ENCODE assay signal across 9 mouse cellular contexts in the genomic region with DNA sequence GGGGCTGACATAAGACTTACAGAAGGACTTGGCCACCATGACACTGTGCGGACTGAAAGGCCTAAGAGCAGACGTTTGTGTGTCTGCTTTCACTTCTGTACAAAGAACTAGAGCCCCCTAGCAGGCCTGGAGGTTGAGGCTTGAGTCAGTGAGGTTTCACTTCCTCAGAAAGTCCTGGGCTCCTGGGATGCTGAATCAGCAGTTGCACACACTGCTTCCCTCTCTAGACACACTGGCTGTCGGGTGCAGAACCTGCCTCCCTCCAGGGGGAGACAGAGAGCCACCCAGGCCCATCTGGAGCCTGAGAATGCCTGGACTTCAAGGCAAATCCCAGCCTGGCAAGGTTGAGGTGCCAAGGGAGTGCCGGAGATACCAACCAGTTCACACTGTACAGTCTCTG. TPM values are rescaled to one million over a fixed set of nuclear protein-coding genes. Genes with fewer than 3 reads are reported as not detected.
A peak's percentile ranks its signal among the peaks of the same experiment; 100 is the strongest.
DNase-seq lines count a peak whose midpoint lies in the region; TF ChIP-seq lines count a peak whose summit lies in the region.
"Had no signal": no experiment of that assay in that cellular context is flagged by ENCODE, and none has a peak within 500 bp of the region (broad histone marks: within the 10 kb centered on the region; RNA-seq: fewer than 3 reads in every experiment).

No protein-coding gene starts in this region.

- H3K27me3 ChIP-seq in ES-Bruce4 (ENCODE audit: control insufficient read depth, insufficient read depth, low read length, poor library complexity, severe bottlenecking): no peaks in the 10 kb centered on the region
- H3K27me3 ChIP-seq: lung, embryonic 15.5 days had no signal

- peak; percentile 80 to 81 for DNase-seq in adrenal gland, adult 18-20 months (ENCODE audit: low spot score in 2 of 2)
- DNase-seq in heart, postnatal 14 days: peak; percentile 78 to 86
- peak; percentile 78 to 85 for DNase-seq in layer of hippocampus, postnatal 14 days (ENCODE audit: low spot score in 2 of 2)
- DNase-seq in lung, postnatal 4 days: peak; percentile 82 to 84
- DNase-seq in spleen, adult 18-20 months: peak; percentile 64 to 72
- no peak for DNase-seq in yolk sac, embryonic 10.5 days (ENCODE audit: low spot score)

- H3K9me3 ChIP-seq in ES-Bruce4 (replicated peaks; ENCODE audit: control insufficient read depth, insufficient read depth, low read length, poor library complexity, severe bottlenecking): no peaks in the 10 kb centered on the region
- H3K9me3 ChIP-seq: lung, embryonic 15.5 days had no signal

- H3K27ac ChIP-seq in ES-Bruce4 (ENCODE audit: insufficient read depth, low read length): no peak overlapping the region
- no peak overlapping the region for H3K27ac ChIP-seq in embryonic fibroblast, embryonic 13.5 days (ENCODE audit: insufficient read depth, low read length)
- H3K27ac ChIP-seq: lung, embryonic 15.5 days had no signal

- H3K36me3 ChIP-seq in ES-Bruce4 (ENCODE audit: control insufficient read depth, insufficient read depth, low read length, poor library complexity, severe bottlenecking): no peaks in the 10 kb centered on the region
- H3K36me3 ChIP-seq: lung, embryonic 15.5 days had no signal

- intact Hi-C loops in heart, postnatal 14 days (cut with DNase I): loop anchor here (1.0 to 2.0 kb wide), 2 partner anchors 48 to 126 kb away; no protein-coding TSS in a partner anchor

- TF ChIP-seq CTCF in ES-Bruce4 (IDR thresholded peaks at IDR 0.05; ENCODE audit: low read depth, low read length): peak; percentile 44
- peak; percentile 49; the same call in 1 of the 2 replicates for TF ChIP-seq CTCF in embryonic fibroblast, embryonic 13.5 days (IDR thresholded peaks at IDR 0.05; ENCODE audit: borderline replicate concordance, insufficient read depth, low read length)

- H3K9ac ChIP-seq in ES-Bruce4 (ENCODE audit: low read depth, poor library complexity, severe bottlenecking): no peak overlapping the region
- H3K9ac ChIP-seq: lung, embryonic 15.5 days had no signal

- peaks cover 13% of the 10 kb centered on the region for H3K4me1 ChIP-seq in ES-Bruce4 (ENCODE audit: control insufficient read depth, insufficient read depth, low read length)
- H3K4me1 ChIP-seq in embryonic fibroblast, embryonic 13.5 days (ENCODE audit: control insufficient read depth, insufficient read depth, low read length): peaks cover 13% of the 10 kb centered on the region

- no peak for TF ChIP-seq EP300 in ES-Bruce4 (IDR thresholded peaks at IDR 0.05; ENCODE audit: insufficient read depth, low read depth, low read length)

- no peak overlapping the region for H3K4me3 ChIP-seq in ES-Bruce4 (ENCODE audit: low read depth, low read length)
- no peak overlapping the region for H3K4me3 ChIP-seq in embryonic fibroblast, embryonic 13.5 days (ENCODE audit: insufficient read depth, low read length)
- H3K4me3 ChIP-seq: lung, embryonic 15.5 days had no signal

- no peak for TF ChIP-seq POLR2A in ES-Bruce4 (IDR thresholded peaks at IDR 0.05; ENCODE audit: insufficient read depth, low read length)
- TF ChIP-seq POLR2A in embryonic fibroblast, embryonic 13.5 days (IDR thresholded peaks at IDR 0.05; ENCODE audit: low read depth, low read length): no peak

RNA-seq across cellular contexts. Expression of gene Mybph, which starts 3.1 kb away (rescaled TPM):
- not detected in 2 replicates for polyA plus RNA-seq in ES-Bruce4 (2011; ENCODE audit: insufficient read depth, insufficient read length, low read depth, missing spikeins)
- under 1 TPM in 1 of 2 experiments, not detected in 1; 0.16 TPM for total RNA-seq in adrenal gland, adult 18-20 months (2021)
- polyA plus RNA-seq in embryonic fibroblast, embryonic 13.5 days (2011; ENCODE audit: insufficient read length, low read depth, missing spikeins): not detected in 2 replicates
- not detected for total RNA-seq in heart, postnatal 14 days (2021)
- total RNA-seq in layer of hippocampus, postnatal 14 days (2021): under 1 TPM in 1 of 2 experiments, not detected in 1; 0.18 TPM

RNA-seq across cellular contexts. Expression of gene Chil1, which starts 14.4 kb away (rescaled TPM):
- polyA plus RNA-seq in ES-Bruce4 (2011; ENCODE audit: insufficient read depth, insufficient read length, low read depth, missing spikeins): 1.3 and 1.8 TPM in 2 replicates
- 1 to 10 TPM; 1.2 to 1.7 TPM for total RNA-seq in adrenal gland, adult 18-20 months (2021)
- 5.0 and 9.6 TPM in 2 replicates for polyA plus RNA-seq in embryonic fibroblast, embryonic 13.5 days (2011; ENCODE audit: insufficient read length, low read depth, missing spikeins)
- total RNA-seq in heart, postnatal 14 days (2021): under 1 TPM; 0.62 to 0.71 TPM
- 1 to 10 TPM; 8.0 to 8.5 TPM for total RNA-seq in layer of hippocampus, postnatal 14 days (2021)

RNA-seq across cellular contexts. Expression of gene Adora1, which starts 38.8 kb away (rescaled TPM):
- polyA plus RNA-seq in ES-Bruce4 (2011; ENCODE audit: insufficient read depth, insufficient read length, low read depth, missing spikeins): 0.18 TPM in 1 of 2 replicates, not detected in the other
- total RNA-seq in adrenal gland, adult 18-20 months (2021): 100 to 1,000 TPM; 111 to 130 TPM
- 0.20 and 0.79 TPM in 2 replicates for polyA plus RNA-seq in embryonic fibroblast, embryonic 13.5 days (2011; ENCODE audit: insufficient read length, low read depth, missing spikeins)
- 10 to 100 TPM; 20.3 to 23.0 TPM for total RNA-seq in heart, postnatal 14 days (2021)
- 100 to 1,000 TPM; 213 to 218 TPM for total RNA-seq in layer of hippocampus, postnatal 14 days (2021)

Comparison
In these comparisons a context has a peak if more than half of its experiments do, and no peak if none do; other contexts are left out.
1. RNA of gene Adora1, which starts 38.8 kb away (total RNA-seq): 213 to 218 TPM in layer of hippocampus, postnatal 14 days and 111 to 130 TPM in adrenal gland, adult 18-20 months; 20.3 to 23.0 TPM in heart, postnatal 14 days; every median in the first group is over 4 times any median in the second.